Mouse (Mus musculus) ES-E14 (cell line): ENCODE data around the gene Plxna2.

Experiments
- CHD2 ChIP-seq: IDR thresholded peaks from 2 replicates; pipeline ENCODE4 v1.6.1; 2014; ENCODE audit warnings: mild to moderate bottlenecking, low read depth, low read length, inconsistent platforms
- HCFC1 ChIP-seq: IDR thresholded peaks from 2 replicates; pipeline ENCODE4 v1.6.1; 2012; ENCODE audit warnings: low read length, inconsistent platforms, borderline replicate concordance; ENCODE audit not compliant: insufficient read depth
- MAFK ChIP-seq: IDR thresholded peaks from 2 replicates; pipeline ENCODE4 v1.6.1; 2014; ENCODE audit warnings: mild to moderate bottlenecking, low read depth, low read length, inconsistent platforms; ENCODE audit not compliant: insufficient read depth
- ZC3H11A ChIP-seq: IDR thresholded peaks from 2 replicates; pipeline ENCODE4 v1.6.1; 2012; ENCODE audit warnings: low read depth, mild to moderate bottlenecking, inconsistent platforms, low read length, borderline replicate concordance
- ZNF384 ChIP-seq: IDR thresholded peaks from 2 replicates; pipeline ENCODE4 v1.6.1; 2012; ENCODE audit warnings: low read depth, low read length, inconsistent platforms

DNA sequence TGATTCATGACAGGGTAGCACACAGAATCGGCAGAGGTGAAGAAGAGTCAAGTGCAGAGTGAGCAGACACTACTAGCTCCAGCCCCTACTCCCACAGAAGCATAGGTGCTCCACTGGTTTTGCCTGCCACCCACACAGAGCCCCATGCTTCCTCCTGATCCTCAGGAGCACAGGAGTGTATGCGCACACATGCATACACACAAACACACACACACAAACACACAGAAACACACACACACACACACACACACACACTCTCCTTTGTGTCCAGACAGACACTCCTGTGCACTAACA lies 234.0 kb downstream of the Plxna2 start:
- TF ChIP-seq ZNF384 (no peak), ZC3H11A (no peak), CHD2 (no peak), HCFC1 (no peak), MAFK (no peak)
